Mouse (Mus musculus) G1E (cell line): ENCODE data around the gene B3gnt3. TPM values are rescaled to one million over a fixed set of nuclear protein-coding genes. Genes with fewer than 3 reads are reported as not detected.
"Not testable (repeated sequence)": the region's sequence is repeated elsewhere in the genome, so short reads cannot be mapped to it uniquely, and the experiment has no call there.

Experiments used
- ATAC-seq: 2 replicates; pipeline ENCODE4 v1.8.0; 2016; ENCODE audit warnings: mild to moderate bottlenecking; ENCODE audit not compliant: insufficient number of reproducible peaks, poor library complexity, low FRiP score, severe bottlenecking; ENCODE audit errors: extremely low read depth
- DNase-seq: peaks from one replicate; pipeline ENCODE4 v3.0.0; 2012; ENCODE audit warnings: low spot score
- H3K27me3 ChIP-seq: 2 replicates; pipeline ENCODE4 v1.6.1; 2012; ENCODE audit warnings: mild to moderate bottlenecking, low read length, inconsistent platforms; ENCODE audit not compliant: insufficient read depth
- H3K36me3 ChIP-seq: replicated peaks from 2 replicates; pipeline ENCODE3; 2012; ENCODE audit warnings: mild to moderate bottlenecking, inconsistent platforms
- H3K4me1 ChIP-seq: 2 replicates; pipeline ENCODE4 v1.6.1; 2012; ENCODE audit warnings: low read depth, low read length, inconsistent platforms, mixed read lengths; ENCODE audit not compliant: insufficient read depth
- H3K4me3 ChIP-seq: 2 replicates; pipeline ENCODE4 v1.5.1; 2012; ENCODE audit warnings: low read depth, mild to moderate bottlenecking, inconsistent platforms, low read length, moderate library complexity, mixed read lengths
- H3K9me3 ChIP-seq: replicated peaks from 2 replicates; pipeline ENCODE4 v1.6.1; 2012; ENCODE audit warnings: inconsistent platforms
- CTCF ChIP-seq: IDR thresholded peaks from 2 replicates; pipeline ENCODE4 v1.5.1; 2012; ENCODE audit warnings: low read depth, low read length, inconsistent platforms, mixed read lengths
- GATA1 ChIP-seq: IDR thresholded peaks from 2 replicates; pipeline ENCODE4 v1.6.1; 2012; ENCODE audit warnings: borderline replicate concordance, low read length, inconsistent platforms, mixed read lengths
- GATA2 ChIP-seq: IDR thresholded peaks from 2 replicates; pipeline ENCODE4 v1.6.1; 2012; ENCODE audit warnings: low read depth, low read length, inconsistent platforms, borderline replicate concordance
- POLR2AphosphoS5 ChIP-seq: IDR thresholded peaks from 2 replicates; pipeline ENCODE4 v1.6.1; 2012; ENCODE audit warnings: low read depth, low read length, inconsistent platforms; ENCODE audit not compliant: insufficient replicate concordance
- TAL1 ChIP-seq: conservative IDR thresholded peaks from 2 replicates; pipeline ENCODE4 v1.6.1; 2012; ENCODE audit warnings: low read depth, low read length, inconsistent platforms, mixed read lengths
- polyA plus RNA-seq: library from polyadenylated mRNA; stranded (reverse); fragments of >175 nt; gene quantifications from 2 replicates; pipeline ENCODE4 v1.2.3, GENCODE M21; 2012
- total RNA-seq, 2 experiments: library from RNA; stranded (forward) in 1 of 2; stranded (reverse) in 1 of 2; fragments of 200-1000 nt in 1 of 2; fragments of >200 nt in 1 of 2; fragmentation: Nextera tagmentation in 1 of 2; gene quantifications; 2 replicates each; pipeline ENCODE4 v1.2.3; 2014 to 2017

The B3gnt3 gene
- total RNA-seq (2014; fragmentation: Nextera tagmentation) (not detected in 2 replicates), total RNA-seq (2017) (0.05 and 0.06 TPM in 2 replicates), polyA plus RNA-seq (not detected in 2 replicates)

DNA sequence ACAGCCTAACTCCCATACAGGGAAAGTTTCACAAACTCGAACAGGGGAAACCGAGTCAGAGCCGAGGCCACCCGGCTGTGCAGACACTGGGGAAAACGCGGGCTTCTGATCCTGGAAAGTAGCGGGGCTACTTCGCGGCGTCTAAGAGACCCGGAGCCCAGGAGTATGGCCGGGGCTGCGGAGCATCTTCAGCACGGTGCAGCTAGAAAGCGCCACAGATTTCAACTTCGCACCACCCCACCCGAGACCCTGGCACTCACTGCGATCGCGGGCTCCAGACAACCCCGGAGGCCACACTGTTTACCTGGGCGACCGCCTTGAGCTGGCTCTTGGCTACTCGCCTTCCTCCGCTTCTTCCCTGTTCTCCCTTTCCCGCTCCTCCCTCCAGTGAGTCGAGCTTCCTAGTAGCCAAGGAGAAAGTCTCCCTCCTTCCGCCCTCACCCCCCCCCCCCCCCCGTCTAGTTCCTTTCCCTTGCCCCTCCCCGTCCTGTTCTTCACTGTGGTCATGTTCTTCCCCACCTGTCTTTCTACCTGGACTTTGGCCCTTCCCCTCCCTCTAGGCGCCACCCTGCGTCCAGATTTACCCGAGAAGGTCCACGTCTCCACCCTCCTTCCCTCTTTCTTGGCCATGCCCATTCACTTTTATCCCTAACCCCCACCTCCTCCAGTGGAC, at the start of gene B3gnt3:
B3gnt3 (minus strand) TSS at position 376 of the 673 bp plus-strand sequence.
- Histone ChIP-seq H3K27me3 (peaks cover 17% of the 10 kb centered on the region; the same call in 1 of the 2 replicates), H3K4me1 (peaks cover 9% of the 10 kb centered on the region), H3K36me3 (no peaks in the 10 kb centered on the region), H3K4me3 (no peak within 1 kb of the TSS), H3K9me3 (no peaks in the 10 kb centered on the region)
- no peak for ATAC-seq
- no peak for DNase-seq
- TF ChIP-seq CTCF, result no peak

DNA sequence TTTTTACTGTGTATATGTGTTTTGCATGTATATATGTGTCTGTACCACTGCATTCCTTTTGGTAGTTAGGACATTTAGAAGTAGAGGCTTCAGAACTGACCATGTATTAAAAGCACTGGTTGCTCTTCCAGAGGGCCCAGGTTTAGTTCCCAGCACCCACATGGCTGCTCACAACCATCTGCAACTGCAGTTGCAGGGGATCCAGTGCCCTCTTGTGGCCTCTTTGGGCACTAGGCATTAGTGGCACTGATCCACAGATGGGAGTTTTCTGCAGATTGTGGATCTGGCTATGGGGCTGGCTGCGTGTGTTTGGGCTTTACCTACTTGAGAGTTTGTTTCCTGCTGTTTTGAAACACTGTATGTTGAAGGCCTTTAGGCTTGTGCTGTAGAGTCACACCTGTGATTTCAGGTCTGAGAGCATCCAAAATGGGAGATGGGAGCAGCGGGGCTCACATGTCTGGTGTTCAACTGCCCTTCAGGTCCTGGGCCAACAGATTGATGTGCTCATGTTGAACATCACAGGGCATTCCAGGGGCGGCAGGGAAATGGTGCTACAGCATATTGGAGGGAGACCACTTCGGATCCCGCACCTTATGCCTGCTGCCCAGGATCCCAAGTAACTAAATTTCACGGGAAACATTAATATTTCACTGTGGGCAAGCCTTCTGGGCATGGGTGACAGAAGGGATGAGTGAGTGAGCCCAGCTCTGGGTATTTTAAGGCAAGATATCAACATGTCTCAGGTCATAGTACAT, 47.9 kb upstream of the B3gnt3 start:
- H3K4me3 ChIP-seq, H3K27me3 ChIP-seq, DNase-seq, H3K36me3 ChIP-seq, H3K4me1 ChIP-seq, H3K9me3 ChIP-seq, ATAC-seq: not testable (repeated sequence)

DNA sequence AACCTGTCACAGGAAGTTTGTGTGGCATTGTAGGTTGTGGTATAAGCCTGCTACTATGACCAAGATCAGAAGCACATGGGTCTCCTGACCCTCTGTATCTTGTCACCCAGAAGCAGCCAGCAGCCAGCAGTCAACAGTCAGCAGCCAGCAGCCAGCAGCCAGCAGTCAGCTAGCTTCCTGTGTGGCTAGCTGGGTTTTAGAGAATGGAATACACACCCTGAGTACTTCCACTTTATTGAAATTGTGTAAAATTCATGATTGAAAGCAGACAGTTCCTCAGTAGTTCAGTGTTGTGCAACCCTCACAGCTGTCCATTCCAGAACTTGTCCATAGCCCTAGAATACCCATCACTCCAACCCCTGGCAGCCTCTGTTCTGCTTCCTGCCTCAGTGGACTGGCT, 45.5 kb upstream of the B3gnt3 start:
- not testable (repeated sequence) for H3K36me3 ChIP-seq, H3K27me3 ChIP-seq, DNase-seq, H3K4me3 ChIP-seq, H3K9me3 ChIP-seq, ATAC-seq, H3K4me1 ChIP-seq

DNA sequence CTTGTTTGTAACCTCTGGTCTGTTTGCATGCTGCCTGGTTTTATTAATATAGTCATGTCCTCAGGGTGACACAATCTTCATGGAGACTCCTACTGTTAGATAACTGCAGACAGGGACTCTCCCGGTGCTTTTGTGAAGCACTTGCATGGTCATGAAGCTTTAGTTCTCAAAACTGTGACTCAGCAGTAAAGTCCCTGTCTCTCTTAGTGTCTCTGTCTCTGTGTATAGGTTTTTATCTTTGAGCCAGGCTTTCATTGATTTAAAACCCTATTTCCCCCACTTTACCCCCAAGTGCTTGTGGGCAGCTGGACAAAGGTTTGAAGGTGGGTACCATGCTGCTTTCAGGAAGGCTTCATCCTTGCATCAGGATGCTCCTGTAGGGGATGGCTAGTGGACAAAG, 43.7 kb upstream of the B3gnt3 start:
- ATAC-seq, result no peak
- Histone ChIP-seq H3K4me3 (no peak overlapping the region), H3K4me1 (no peaks in the 10 kb centered on the region), H3K27me3 (peaks cover 9% of the 10 kb centered on the region; the same call in 1 of the 2 replicates), H3K9me3 (peaks cover 2% of the 10 kb centered on the region; the same call in 1 of the 2 replicates), H3K36me3 (no peaks in the 10 kb centered on the region)
- DNase-seq, result no peak
- TF ChIP-seq CTCF, result no peak
- TF ChIP-seq POLR2AphosphoS5, result no peak
- no peak for TF ChIP-seq TAL1
- no peak for TF ChIP-seq GATA1
- no peak for TF ChIP-seq GATA2

DNA sequence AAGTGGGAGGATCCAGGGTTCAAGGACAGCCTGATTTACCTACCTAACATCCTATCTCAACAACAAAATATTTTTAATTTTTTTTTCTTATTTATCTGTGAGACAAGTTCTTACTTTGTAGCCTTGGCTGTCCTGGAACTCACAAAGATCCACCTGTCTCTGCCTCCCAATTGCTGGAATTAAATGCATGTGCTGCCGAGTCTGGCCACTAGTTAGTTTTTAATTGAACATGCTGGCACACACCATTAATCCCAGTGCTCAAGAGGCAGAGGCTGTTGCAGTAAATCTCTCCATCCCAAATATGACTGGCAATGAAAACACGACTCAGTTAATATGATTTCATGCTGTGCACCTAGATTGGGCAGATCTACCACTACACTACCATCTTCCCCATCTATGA, 41.2 kb upstream of the B3gnt3 start:
- Histone ChIP-seq H3K4me3 (no peak overlapping the region), H3K4me1 (no peaks in the 10 kb centered on the region), H3K36me3 (no peaks in the 10 kb centered on the region), H3K27me3 (peaks cover 9% of the 10 kb centered on the region; the same call in 1 of the 2 replicates), H3K9me3 (no peaks in the 10 kb centered on the region)
- ATAC-seq (no peak), DNase-seq (no peak)
- TF ChIP-seq GATA2 (no peak), CTCF (no peak), GATA1 (no peak), TAL1 (no peak), POLR2AphosphoS5 (no peak)

DNA sequence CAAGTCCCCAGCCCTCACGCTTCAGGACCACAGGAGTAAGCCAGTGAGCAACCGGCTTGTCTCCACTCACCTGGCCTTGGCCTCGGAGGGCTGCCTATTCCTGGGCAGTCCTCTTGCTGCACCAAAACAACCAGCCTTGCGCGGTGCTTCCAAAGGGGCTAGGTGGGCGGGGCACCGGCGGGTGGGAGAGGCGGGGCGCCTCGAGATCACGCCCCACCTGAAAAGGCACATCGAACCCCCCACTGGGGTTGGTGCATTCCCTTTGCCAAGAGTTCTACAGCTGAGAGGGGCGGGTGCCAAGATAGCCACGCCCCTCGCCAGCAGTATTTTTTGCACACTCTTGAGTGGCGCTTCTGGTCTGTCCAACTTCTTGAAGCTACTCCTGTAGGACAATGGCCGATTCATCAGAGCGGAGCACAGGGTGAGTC, 40.1 kb upstream of the B3gnt3 start:
- no peak overlapping the region for H3K4me3 ChIP-seq
- TF ChIP-seq CTCF (no peak), TAL1 (no peak), GATA1 (no peak)
- no peaks in the 10 kb centered on the region for H3K4me1 ChIP-seq
- H3K9me3 ChIP-seq, result no peaks in the 10 kb centered on the region
- peaks cover 9% of the 10 kb centered on the region; the same call in 1 of the 2 replicates for H3K27me3 ChIP-seq
- ATAC-seq (no peak), DNase-seq (no peak)
- no peaks in the 10 kb centered on the region for H3K36me3 ChIP-seq

DNA sequence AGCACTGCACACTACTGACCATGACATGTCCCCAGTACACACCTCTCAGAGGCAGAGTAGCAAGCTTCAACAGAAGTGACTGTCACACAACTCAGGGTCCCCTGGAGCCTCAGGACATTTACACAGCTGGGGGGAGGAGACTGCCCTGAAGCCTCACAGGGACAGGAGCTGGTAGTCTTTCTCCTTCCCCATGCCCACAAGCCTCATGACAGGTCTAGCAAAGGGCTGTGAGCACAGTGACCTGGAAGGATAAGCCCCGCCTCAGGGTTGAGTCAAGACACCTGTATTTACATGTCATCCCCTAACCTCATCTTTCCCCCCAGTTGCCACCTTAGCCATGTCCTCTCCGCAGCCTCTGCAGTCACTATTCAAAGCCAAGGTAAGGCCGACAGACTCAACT, 39.6 kb upstream of the B3gnt3 start:
- Histone ChIP-seq H3K36me3 (no peaks in the 10 kb centered on the region), H3K4me1 (no peaks in the 10 kb centered on the region), H3K9me3 (no peaks in the 10 kb centered on the region), H3K27me3 (peaks cover 9% of the 10 kb centered on the region; the same call in 1 of the 2 replicates), H3K4me3 (no peak overlapping the region)
- DNase-seq, result no peak
- TF ChIP-seq TAL1 (no peak), GATA1 (no peak), GATA2 (no peak), CTCF (no peak), POLR2AphosphoS5 (no peak)
- ATAC-seq, result no peak

DNA sequence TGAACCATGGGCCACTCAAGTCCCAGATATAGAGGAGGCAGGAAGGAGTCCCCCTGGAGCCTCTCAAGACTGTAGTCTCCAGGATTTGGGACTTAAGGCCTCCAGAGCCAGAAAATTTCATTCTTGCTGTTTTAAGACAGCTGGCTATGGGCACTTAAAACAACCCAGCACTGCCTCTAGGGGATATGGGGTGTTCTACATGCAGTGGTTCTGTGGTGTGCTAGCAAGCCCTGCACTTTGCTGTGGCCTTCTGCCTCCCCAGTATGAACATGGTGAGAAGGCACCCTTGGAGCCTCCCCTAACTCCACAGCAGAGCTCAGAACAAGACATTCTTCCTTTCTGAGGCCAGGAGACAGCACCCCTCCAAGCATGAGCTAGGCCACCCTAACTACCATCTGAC, 36.7 kb upstream of the B3gnt3 start:
- not testable (repeated sequence) for H3K27me3 ChIP-seq, H3K36me3 ChIP-seq, DNase-seq, H3K4me3 ChIP-seq, H3K9me3 ChIP-seq, ATAC-seq, H3K4me1 ChIP-seq
